Mouse (Mus musculus): Measurements from ENCODE around the gene Cemip2. TPM values are rescaled to one million over a fixed set of nuclear protein-coding genes. Genes with fewer than 3 reads are reported as not detected.

Gene Cemip2
- polyA plus RNA-seq, 1 experiment from 2014 or later, result 33.0 TPM

DNA sequence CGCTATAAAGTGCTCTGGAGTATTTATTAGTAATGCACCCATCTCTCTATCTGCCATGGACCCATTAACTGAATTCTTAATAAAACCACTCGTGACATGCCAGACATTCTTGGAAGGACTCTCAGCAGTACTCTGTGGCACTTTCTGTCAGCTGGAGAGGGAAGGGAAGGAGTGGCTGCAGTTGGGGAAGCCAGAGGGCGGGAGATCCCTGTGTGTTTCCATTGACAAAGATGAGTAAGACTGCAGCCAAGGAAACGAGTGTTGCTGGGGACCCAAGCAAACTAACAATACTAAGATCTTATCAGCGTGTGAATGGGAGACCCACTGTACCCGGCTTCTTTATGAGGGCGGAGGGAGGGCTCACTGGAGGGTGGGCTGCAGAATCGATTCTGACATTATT is 2.5 kb downstream of the Cemip2 start:
- Histone ChIP-seq H3K27ac (replicated peaks) (no peak overlapping the region), H3K9me3 (replicated peaks) (no peaks in the 10 kb centered on the region), H3K4me2 (replicated peaks) (peak overlapping the region; percentile 59), H3K4me3 (replicated peaks) (peak overlapping the region; percentile 88), H3K36me3 (no peaks in the 10 kb centered on the region), H3K27me3 (no peaks in the 10 kb centered on the region), H3K4me1 (peaks cover 58% of the 10 kb centered on the region), H3K9ac (no peak overlapping the region)
- 46% methylated on average over 8 of the region's 8 CpGs for WGBS
- ATAC-seq (ENCODE audit: insufficient number of reproducible peaks, low FRiP score, low TSS enrichment, low read depth), result no peak

- 0 out of 2 replicates have a peak overlapping the region, but pooled peaks have one; percentile 1 for H3K27ac ChIP-seq (replicated peaks)
- H3K27me3 ChIP-seq, result no peaks in the 10 kb centered on the region
- no peaks in the 10 kb centered on the region for H3K9me3 ChIP-seq (replicated peaks)
- no peak for ATAC-seq (ENCODE audit: insufficient number of reproducible peaks, low FRiP score, low TSS enrichment, low read depth)
- WGBS, result 50% methylated on average over 7 of the region's 7 CpGs
- H3K4me2 ChIP-seq (replicated peaks), result peak overlapping the region; percentile 19
- H3K4me3 ChIP-seq (replicated peaks), result peak overlapping the region; percentile 88; the same call in 1 of the 2 replicates
- no peaks in the 10 kb centered on the region for H3K36me3 ChIP-seq
- peaks cover 61% of the 10 kb centered on the region for H3K4me1 ChIP-seq
- no peak overlapping the region for H3K9ac ChIP-seq
Observed at GRCm38 (mm10) chr19:21781066-21781786, 3.1 kb downstream of the Cemip2 start.

GRCm38 (mm10) chr19:21781787-21782432 is 3.8 kb downstream of the Cemip2 start:
- ATAC-seq (ENCODE audit: insufficient number of reproducible peaks, low FRiP score, low TSS enrichment, low read depth), result no peak
- 41% methylated on average over 12 of the region's 12 CpGs for WGBS
- no peak overlapping the region for H3K9ac ChIP-seq
- no peaks in the 10 kb centered on the region for H3K9me3 ChIP-seq (replicated peaks)
- no peaks in the 10 kb centered on the region for H3K36me3 ChIP-seq
- peaks cover 61% of the 10 kb centered on the region for H3K4me1 ChIP-seq
- no peaks in the 10 kb centered on the region for H3K27me3 ChIP-seq
- H3K4me3 ChIP-seq (replicated peaks), result no peak overlapping the region
- H3K27ac ChIP-seq (replicated peaks), result 0 out of 2 replicates have a peak overlapping the region, but pooled peaks have one; percentile 1
- H3K4me2 ChIP-seq (replicated peaks), result peak overlapping the region; percentile 19

DNA sequence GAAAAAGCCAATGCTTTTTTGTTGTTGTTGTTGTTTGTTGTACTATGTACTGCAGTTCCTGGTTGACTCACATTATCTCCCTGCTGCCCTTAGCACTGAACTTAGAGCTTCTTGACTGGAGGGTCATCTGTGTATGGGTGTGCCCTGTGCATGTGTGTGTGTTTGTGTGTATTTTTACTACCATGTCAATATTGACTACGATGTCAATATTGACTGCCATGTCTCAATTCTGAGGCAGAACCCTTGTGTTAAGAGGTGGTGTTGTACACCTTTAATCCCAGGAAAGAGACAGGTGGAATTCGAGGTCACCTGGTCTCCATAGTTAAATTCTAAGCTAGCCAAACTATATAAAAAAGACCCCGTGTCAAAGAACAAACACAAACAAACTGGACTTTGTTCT is 5.6 kb downstream of the Cemip2 start:
- 72% methylated on average over 3 of the region's 3 CpGs for WGBS
- Histone ChIP-seq H3K27ac (replicated peaks) (no peak overlapping the region), H3K9me3 (replicated peaks) (no peaks in the 10 kb centered on the region), H3K4me3 (replicated peaks) (no peak overlapping the region), H3K4me2 (replicated peaks) (no peak overlapping the region), H3K9ac (no peak overlapping the region), H3K36me3 (no peaks in the 10 kb centered on the region), H3K4me1 (peaks cover 54% of the 10 kb centered on the region), H3K27me3 (no peaks in the 10 kb centered on the region)
- ATAC-seq (ENCODE audit: insufficient number of reproducible peaks, low FRiP score, low TSS enrichment, low read depth), result no peak

DNA sequence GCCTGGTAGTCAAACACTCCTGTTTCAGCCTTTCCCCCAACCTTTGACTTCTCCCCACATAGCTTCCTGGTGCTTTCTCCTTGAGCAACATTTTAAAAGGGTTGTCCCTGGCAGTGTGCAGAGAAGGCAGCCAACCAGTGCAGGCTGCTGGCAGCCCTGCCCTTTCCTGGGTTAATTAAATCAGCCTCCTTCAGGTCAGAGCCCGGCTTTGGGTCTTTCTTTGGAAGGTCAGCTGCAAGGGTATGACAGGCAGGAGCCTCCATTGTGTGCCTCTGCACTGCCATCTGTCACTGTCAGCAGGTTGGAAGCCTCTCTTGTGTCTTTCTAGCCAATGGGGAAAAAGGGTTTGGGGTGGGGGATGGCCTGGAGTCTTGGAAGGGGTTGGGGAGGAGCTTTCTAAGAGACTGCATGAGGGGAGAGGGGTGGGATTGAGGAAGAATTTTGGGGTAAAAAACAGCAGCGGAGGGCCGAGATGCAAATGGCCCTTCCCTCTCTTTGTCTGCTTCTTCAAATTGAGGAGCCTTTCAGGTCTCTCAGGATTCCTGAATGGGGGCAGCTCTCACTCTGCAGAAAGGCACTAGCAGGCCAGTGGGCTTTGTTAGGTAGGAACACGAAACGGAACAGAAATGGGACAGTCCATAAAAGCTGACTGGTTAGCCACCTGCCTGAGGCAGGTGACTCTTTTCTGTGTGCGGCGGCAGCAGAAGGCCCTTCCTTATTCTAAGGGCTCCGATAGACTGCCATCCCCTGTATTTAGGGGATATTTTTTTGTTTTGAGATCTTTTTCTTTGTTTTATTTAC is 6.4 kb downstream of the Cemip2 start:
- Histone ChIP-seq H3K27me3 (no peaks in the 10 kb centered on the region), H3K4me1 (peaks cover 52% of the 10 kb centered on the region), H3K4me3 (replicated peaks) (no peak overlapping the region), H3K36me3 (no peaks in the 10 kb centered on the region), H3K27ac (replicated peaks) (peak overlapping the region; percentile 24; the same call in 1 of the 2 replicates), H3K9ac (no peak overlapping the region), H3K9me3 (replicated peaks) (no peaks in the 10 kb centered on the region), H3K4me2 (replicated peaks) (no peak overlapping the region)
- WGBS, result 25% methylated on average over 8 of the region's 8 CpGs
- peak; percentile 13; the same call in 1 of the 2 replicates for ATAC-seq (ENCODE audit: insufficient number of reproducible peaks, low FRiP score, low TSS enrichment, low read depth)

- 24% methylated on average over 3 of the region's 3 CpGs for WGBS
- Histone ChIP-seq H3K9ac (no peak overlapping the region), H3K4me3 (replicated peaks) (no peak overlapping the region), H3K27ac (replicated peaks) (no peak overlapping the region), H3K4me2 (replicated peaks) (no peak overlapping the region), H3K36me3 (no peaks in the 10 kb centered on the region), H3K9me3 (replicated peaks) (no peaks in the 10 kb centered on the region), H3K4me1 (peaks cover 49% of the 10 kb centered on the region), H3K27me3 (no peaks in the 10 kb centered on the region)
- no peak for ATAC-seq (ENCODE audit: insufficient number of reproducible peaks, low FRiP score, low TSS enrichment, low read depth)
Observed at GRCm38 (mm10) chr19:21785132-21785528, 7.0 kb downstream of the Cemip2 start.

- no peaks in the 10 kb centered on the region for H3K36me3 ChIP-seq
- H3K4me2 ChIP-seq (replicated peaks), result no peak overlapping the region
- no peak overlapping the region for H3K9ac ChIP-seq
- H3K4me3 ChIP-seq (replicated peaks), result no peak overlapping the region
- no peaks in the 10 kb centered on the region for H3K27me3 ChIP-seq
- WGBS, result 74% methylated on average over 6 of the region's 6 CpGs
- no peak overlapping the region for H3K27ac ChIP-seq (replicated peaks)
- no peaks in the 10 kb centered on the region for H3K9me3 ChIP-seq (replicated peaks)
- ATAC-seq (ENCODE audit: insufficient number of reproducible peaks, low FRiP score, low TSS enrichment, low read depth), result no peak
- peaks cover 30% of the 10 kb centered on the region for H3K4me1 ChIP-seq
Observed at GRCm38 (mm10) chr19:21787004-21787480, 8.9 kb downstream of the Cemip2 start.

DNA sequence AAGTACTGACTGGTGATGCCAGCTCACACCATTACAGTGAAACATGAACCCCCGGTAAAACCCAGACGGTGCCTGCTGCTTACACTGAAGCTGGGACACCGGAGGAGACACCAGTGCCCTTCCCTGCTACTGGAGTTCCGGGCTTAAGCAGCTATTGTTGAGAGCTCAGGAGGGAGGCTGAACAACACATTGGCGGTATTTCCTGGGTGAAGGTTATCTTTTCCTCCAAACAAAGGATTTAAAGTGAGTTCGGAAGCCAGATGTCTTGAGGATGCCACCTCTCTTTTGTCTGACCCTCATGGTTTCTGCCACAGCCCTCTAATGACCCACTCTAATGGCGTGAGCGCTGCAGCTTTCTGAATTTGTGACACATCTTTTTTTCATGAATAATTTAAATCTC is 10.9 kb downstream of the Cemip2 start:
- no peaks in the 10 kb centered on the region for H3K9me3 ChIP-seq (replicated peaks)
- ATAC-seq (ENCODE audit: insufficient number of reproducible peaks, low FRiP score, low TSS enrichment, low read depth), result no peak
- no peak overlapping the region for H3K4me3 ChIP-seq (replicated peaks)
- no peak overlapping the region for H3K9ac ChIP-seq
- H3K4me2 ChIP-seq (replicated peaks), result no peak overlapping the region
- peaks cover 20% of the 10 kb centered on the region for H3K4me1 ChIP-seq
- no peaks in the 10 kb centered on the region for H3K27me3 ChIP-seq
- H3K36me3 ChIP-seq, result peaks cover 6% of the 10 kb centered on the region; the same call in 1 of the 2 replicates
- H3K27ac ChIP-seq (replicated peaks), result 0 out of 2 replicates have a peak overlapping the region, but pooled peaks have one; percentile 4
- 34% methylated on average over 8 of the region's 8 CpGs for WGBS

GRCm38 (mm10) chr19:21789676-21790075 is 11.5 kb downstream of the Cemip2 start:
- Histone ChIP-seq H3K36me3 (peaks cover 9% of the 10 kb centered on the region; the same call in 1 of the 2 replicates), H3K9ac (no peak overlapping the region), H3K27me3 (no peaks in the 10 kb centered on the region), H3K4me2 (replicated peaks) (no peak overlapping the region), H3K4me1 (peaks cover 14% of the 10 kb centered on the region), H3K9me3 (replicated peaks) (no peaks in the 10 kb centered on the region), H3K27ac (replicated peaks) (no peak overlapping the region), H3K4me3 (replicated peaks) (no peak overlapping the region)
- ATAC-seq (ENCODE audit: insufficient number of reproducible peaks, low FRiP score, low TSS enrichment, low read depth), result peak; percentile 40; the same call in 1 of the 2 replicates
- 47% methylated on average over 6 of the region's 6 CpGs for WGBS

DNA sequence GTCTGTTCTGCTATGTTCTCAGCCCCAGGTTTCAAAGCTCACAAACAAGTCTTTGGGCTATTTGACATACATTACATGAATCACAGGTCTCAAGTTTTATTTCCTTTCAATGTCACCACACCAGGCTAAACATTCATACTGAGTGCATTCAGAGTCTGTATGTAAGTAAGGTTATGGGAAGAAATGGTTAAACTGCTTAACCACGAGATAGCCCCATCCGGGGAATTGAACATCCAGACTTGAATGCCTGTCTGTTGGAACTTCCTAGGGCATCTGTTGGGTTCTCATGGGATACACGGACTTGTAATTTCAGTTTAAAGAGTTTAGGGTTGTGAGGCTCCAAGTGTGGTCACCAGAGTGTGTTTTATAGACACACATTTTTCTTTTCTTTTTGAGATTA is 13.2 kb downstream of the Cemip2 start:
- peaks cover 4% of the 10 kb centered on the region; the same call in 1 of the 2 replicates for H3K4me1 ChIP-seq
- H3K9me3 ChIP-seq (replicated peaks), result no peaks in the 10 kb centered on the region
- WGBS, result 78% methylated on average over 3 of the region's 3 CpGs
- H3K4me3 ChIP-seq (replicated peaks), result no peak overlapping the region
- H3K36me3 ChIP-seq, result peaks cover 15% of the 10 kb centered on the region; the same call in 1 of the 2 replicates
- no peak overlapping the region for H3K4me2 ChIP-seq (replicated peaks)
- ATAC-seq (ENCODE audit: insufficient number of reproducible peaks, low FRiP score, low TSS enrichment, low read depth), result no peak
- no peaks in the 10 kb centered on the region for H3K27me3 ChIP-seq
- no peak overlapping the region for H3K9ac ChIP-seq
- no peak overlapping the region for H3K27ac ChIP-seq (replicated peaks)

DNA sequence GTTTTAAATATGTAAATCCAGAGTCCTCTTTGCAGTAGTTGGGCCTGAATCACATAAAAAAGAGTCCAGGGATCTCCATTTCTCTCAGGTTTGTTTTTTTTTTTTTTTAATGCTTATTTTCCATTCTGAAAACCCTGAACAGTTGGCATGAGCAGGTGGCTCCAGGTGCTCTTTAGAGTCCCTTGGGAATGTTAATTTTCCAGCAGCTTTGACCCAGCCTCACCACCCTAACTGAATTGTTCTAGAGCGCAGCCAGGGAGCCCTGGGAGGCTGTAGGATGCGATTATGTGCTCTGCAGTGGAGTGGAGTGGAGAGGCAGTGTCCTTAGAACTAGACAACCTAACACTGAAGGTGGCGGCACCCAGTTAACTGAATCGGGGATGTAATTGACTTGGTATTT is 13.7 kb downstream of the Cemip2 start:
- ATAC-seq (ENCODE audit: insufficient number of reproducible peaks, low FRiP score, low TSS enrichment, low read depth), result no peak
- Histone ChIP-seq H3K4me1 (peaks cover 4% of the 10 kb centered on the region; the same call in 1 of the 2 replicates), H3K9me3 (replicated peaks) (no peaks in the 10 kb centered on the region), H3K36me3 (peaks cover 16% of the 10 kb centered on the region; the same call in 1 of the 2 replicates), H3K27ac (replicated peaks) (no peak overlapping the region), H3K4me2 (replicated peaks) (no peak overlapping the region), H3K4me3 (replicated peaks) (no peak overlapping the region), H3K9ac (no peak overlapping the region), H3K27me3 (no peaks in the 10 kb centered on the region)
- 90% methylated on average over 4 of the region's 4 CpGs for WGBS
